Mouse (Mus musculus): ENCODE results near the gene Prkch.

Prkch gene

GRCm38 (mm10) chr12:73695110-73695509 lies 110.5 kb downstream of the Prkch start:
- in situ Hi-C loops (cut with MboI; ENCODE audit: low pct_unique_long_range_greater_than_20kb in 1 of 2, low sequenced_read_pairs in 2 of 2, unreplicated experiment in 1 of 2) = loop anchor here in 1 of 2 experiments (5.0 kb wide), 1 partner anchor 128 kb away; no protein-coding TSS in a partner anchor

- in situ Hi-C loops (cut with MboI; ENCODE audit: low pct_unique_long_range_greater_than_20kb in 1 of 2, low sequenced_read_pairs in 2 of 2, unreplicated experiment in 1 of 2) = loop anchor here in 1 of 2 experiments (5.0 kb wide), 1 partner anchor 129 kb away; no protein-coding TSS in a partner anchor
Observed at GRCm38 (mm10) chr12:73696084-73696483, 111.5 kb downstream of the Prkch start.

DNA sequence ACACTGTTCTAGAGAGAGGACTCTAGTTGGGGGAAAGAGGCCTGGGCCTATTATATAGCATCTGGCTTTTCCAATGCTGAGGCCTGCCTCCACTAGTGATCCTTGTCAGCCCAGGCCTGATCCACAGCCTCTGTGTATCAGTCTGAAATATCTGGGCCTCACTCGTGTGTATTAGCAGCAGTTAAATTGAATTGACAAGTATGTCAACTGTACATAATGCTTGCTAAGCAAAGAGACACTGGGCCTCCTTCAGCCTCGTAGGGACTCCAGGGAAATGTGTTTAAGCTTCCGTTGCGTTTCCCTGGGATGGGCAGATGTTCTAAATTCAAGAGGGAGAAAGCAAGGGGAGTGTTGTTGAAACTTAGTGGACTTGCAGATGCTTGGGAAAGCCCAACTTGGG lies 112.3 kb downstream of the Prkch start:
- in situ Hi-C loops (cut with MboI; ENCODE audit: low pct_unique_long_range_greater_than_20kb in 1 of 2, low sequenced_read_pairs in 2 of 2, unreplicated experiment in 1 of 2) = loop anchor here in 1 of 2 experiments (5.0 kb wide), 1 partner anchor 130 kb away; no protein-coding TSS in a partner anchor

DNA sequence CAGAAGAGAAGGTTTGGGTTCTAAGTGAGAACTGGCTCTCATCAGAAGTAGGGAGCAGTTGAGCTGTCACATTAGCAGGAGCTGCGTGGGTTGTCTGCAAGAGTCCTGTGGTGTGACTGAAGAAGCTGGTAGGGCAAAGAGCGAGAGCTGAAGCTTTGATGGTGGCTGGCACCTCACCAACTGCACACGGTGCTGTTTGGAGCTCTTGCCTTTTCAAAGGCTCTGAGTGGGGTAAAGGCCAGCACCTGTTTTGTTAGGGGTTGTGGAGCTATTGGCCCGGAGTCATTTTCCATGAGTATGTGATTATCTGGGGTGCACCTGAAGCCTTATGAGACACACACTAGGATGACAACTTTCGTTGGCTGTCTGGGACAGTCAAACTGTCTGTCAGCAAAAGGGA lies 113.8 kb downstream of the Prkch start:
- in situ Hi-C loops (cut with MboI; ENCODE audit: low pct_unique_long_range_greater_than_20kb in 1 of 2, low sequenced_read_pairs in 2 of 2, unreplicated experiment in 1 of 2) = loop anchor here in 1 of 2 experiments (5.0 kb wide), 1 partner anchor 131 kb away; no protein-coding TSS in a partner anchor

- in situ Hi-C loops (cut with MboI; ENCODE audit: low pct_unique_long_range_greater_than_20kb in 1 of 2, low sequenced_read_pairs in 2 of 2, unreplicated experiment in 1 of 2) = loop anchor here in 1 of 2 experiments (5.0 kb wide), 1 partner anchor 132 kb away; no protein-coding TSS in a partner anchor
Observed at GRCm38 (mm10) chr12:73698841-73699240, 114.2 kb downstream of the Prkch start.

DNA sequence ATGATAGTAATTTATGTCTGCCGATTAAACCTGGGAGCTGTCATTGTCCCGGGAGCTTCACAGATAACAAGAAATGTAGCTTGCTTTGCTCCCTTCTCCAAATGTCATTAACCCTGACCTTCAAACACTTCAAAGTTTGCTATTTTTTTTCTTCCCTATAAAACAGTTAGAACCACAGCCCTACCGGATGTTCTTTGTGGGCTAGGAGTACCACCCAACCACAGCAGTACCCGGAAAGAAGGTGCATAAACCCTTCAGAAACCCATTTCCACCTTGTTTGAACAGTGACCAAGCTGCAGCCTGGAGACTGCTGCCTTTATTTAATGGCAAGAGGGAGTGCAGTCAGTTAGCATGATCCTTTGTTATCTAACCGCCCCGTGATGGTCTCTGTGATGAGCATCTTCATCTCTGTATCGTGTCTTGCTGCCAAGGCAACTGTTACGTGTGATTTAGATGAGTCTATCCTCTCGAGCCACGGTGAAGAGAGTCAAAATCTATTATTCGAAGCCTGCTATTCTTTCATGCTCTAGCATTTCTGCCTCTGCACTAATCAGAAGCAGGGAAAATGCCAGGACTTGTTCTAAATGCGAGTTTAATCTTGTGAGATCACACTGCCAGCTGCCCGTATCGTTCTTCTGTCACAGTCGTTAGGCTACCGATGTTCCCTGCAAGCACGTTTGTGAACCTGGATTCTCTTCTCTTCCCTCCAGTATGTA lies 115.0 kb downstream of the Prkch start:
- in situ Hi-C loops (cut with MboI; ENCODE audit: low pct_unique_long_range_greater_than_20kb in 1 of 2, low sequenced_read_pairs in 2 of 2, unreplicated experiment in 1 of 2) = loop anchor here in 1 of 2 experiments (5.0 to 25.0 kb wide), 3 partner anchors 132 to 588 kb away; no protein-coding TSS in a partner anchor

DNA sequence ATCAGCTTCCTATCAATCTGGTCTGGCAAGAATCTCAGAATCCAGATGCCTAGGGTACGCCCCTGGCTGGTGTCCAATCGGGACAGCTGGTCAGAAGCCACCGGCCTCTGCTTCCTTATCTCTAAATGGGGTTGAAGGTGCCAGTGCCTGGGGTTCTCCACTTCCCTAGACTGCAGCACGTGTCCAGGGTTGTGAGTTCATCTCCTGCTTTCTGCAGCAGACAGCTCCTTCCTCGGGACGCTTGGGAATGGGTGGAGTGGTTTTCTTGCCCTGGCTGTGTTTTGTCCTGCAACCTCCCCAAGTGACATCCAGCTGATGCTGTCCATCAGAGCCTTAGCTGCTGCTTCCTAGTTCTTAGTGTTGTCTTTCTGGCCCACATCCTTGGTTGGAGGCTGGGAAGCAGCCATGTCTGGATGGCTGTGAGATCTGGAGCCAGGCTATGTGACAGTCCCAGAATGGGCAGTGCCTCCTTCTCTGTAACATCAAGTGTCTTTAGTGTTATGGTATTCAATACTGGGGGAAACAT lies 116.0 kb downstream of the Prkch start:
- in situ Hi-C loops (cut with MboI; ENCODE audit: low pct_unique_long_range_greater_than_20kb in 1 of 2, low sequenced_read_pairs in 2 of 2, unreplicated experiment in 1 of 2) = loop anchor here in 1 of 2 experiments (10.0 to 25.0 kb wide), 2 partner anchors 304 to 587 kb away; no protein-coding TSS in a partner anchor

DNA sequence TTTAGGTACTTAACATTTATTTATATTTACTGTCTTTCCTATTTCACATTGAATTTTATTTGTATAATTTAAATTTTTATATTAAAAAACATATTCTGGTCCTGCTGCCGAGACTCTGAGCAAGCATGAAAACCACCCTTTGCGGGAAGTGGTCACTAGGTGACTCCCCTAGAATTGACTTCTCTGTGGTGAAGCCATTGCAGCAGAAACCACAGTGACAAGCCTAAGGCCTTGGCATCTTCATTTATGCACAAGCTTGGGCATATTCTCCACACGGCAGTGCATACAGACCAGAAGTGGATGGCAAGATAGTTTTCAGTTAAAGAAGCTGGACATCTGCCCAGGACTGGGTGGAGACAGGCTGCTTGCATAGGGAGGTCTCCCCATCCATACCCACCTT lies 117.4 kb downstream of the Prkch start:
- in situ Hi-C loops (cut with MboI; ENCODE audit: low pct_unique_long_range_greater_than_20kb in 1 of 2, low sequenced_read_pairs in 2 of 2, unreplicated experiment in 1 of 2) = loop anchor here in 1 of 2 experiments (10.0 to 25.0 kb wide), 2 partner anchors 303 to 585 kb away; no protein-coding TSS in a partner anchor

- in situ Hi-C loops (cut with MboI; ENCODE audit: low pct_unique_long_range_greater_than_20kb in 1 of 2, low sequenced_read_pairs in 2 of 2, unreplicated experiment in 1 of 2) = loop anchor here in 1 of 2 experiments (10.0 to 25.0 kb wide), 2 partner anchors 300 to 583 kb away; no protein-coding TSS in a partner anchor
Observed at GRCm38 (mm10) chr12:73704382-73704781, 119.8 kb downstream of the Prkch start.

- in situ Hi-C loops (cut with MboI; ENCODE audit: low pct_unique_long_range_greater_than_20kb in 1 of 2, low sequenced_read_pairs in 2 of 2, unreplicated experiment in 1 of 2) = loop anchor here in 1 of 2 experiments (10.0 to 25.0 kb wide), 2 partner anchors 300 to 582 kb away; no protein-coding TSS in a partner anchor
Observed at GRCm38 (mm10) chr12:73705097-73705690, 120.6 kb downstream of the Prkch start.

GRCm38 (mm10) chr12:73708498-73708897 lies 123.9 kb downstream of the Prkch start:
- in situ Hi-C loops (cut with MboI; ENCODE audit: low pct_unique_long_range_greater_than_20kb in 1 of 2, low sequenced_read_pairs in 2 of 2, unreplicated experiment in 1 of 2) = loop anchor here in 1 of 2 experiments (10.0 to 25.0 kb wide), 2 partner anchors 296 to 579 kb away; no protein-coding TSS in a partner anchor

DNA sequence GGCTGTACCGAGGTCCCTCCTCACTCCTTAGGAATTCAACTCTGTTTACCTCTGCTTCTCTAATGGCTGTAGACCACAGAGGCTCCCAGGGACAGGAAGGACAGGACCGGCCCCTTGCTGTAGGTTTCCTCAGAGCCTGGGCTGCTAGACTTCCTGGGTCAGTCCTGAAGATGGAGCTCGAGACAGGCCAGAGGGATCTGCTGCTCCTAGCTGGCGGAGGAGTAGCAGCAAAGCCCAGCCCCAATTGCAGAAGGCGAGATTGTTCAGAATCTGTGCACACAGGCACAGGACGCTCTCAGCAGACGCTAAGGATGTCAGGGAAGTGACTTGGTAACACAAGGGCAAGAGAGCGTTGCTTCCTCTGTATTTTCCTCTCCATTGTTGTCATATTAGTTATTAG lies 124.3 kb downstream of the Prkch start:
- in situ Hi-C loops (cut with MboI; ENCODE audit: low pct_unique_long_range_greater_than_20kb in 1 of 2, low sequenced_read_pairs in 2 of 2, unreplicated experiment in 1 of 2) = loop anchor here in 1 of 2 experiments (10.0 to 25.0 kb wide), 2 partner anchors 296 to 578 kb away; no protein-coding TSS in a partner anchor

- in situ Hi-C loops (cut with MboI; ENCODE audit: low pct_unique_long_range_greater_than_20kb in 1 of 2, low sequenced_read_pairs in 2 of 2, unreplicated experiment in 1 of 2) = loop anchor here in 1 of 2 experiments (25.0 kb wide), 1 partner anchor 576 kb away; no protein-coding TSS in a partner anchor
Observed at GRCm38 (mm10) chr12:73710846-73711245, 126.2 kb downstream of the Prkch start.

DNA sequence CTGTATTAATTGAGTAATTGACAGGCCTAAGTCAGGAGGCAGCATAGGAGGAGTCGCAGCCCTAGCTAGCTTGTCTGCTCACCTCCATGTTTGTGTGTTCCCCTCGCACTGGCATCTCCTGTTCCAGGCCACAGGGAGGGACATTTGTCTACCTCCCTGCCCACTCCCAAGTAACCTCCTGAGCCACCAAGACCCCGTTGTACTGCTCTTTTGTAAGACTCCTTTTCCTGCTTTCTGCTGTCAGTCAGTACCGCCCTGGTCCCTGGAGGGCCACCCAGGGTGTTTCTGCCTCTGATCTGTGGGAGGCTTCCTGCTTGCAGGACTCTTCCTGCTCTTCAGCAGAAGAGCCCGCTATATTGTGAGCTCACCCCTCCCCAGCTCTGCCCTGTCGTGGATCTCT lies 127.5 kb downstream of the Prkch start:
- in situ Hi-C loops (cut with MboI; ENCODE audit: low pct_unique_long_range_greater_than_20kb in 1 of 2, low sequenced_read_pairs in 2 of 2, unreplicated experiment in 1 of 2) = loop anchor here in 1 of 2 experiments (25.0 kb wide), 1 partner anchor 575 kb away; no protein-coding TSS in a partner anchor

DNA sequence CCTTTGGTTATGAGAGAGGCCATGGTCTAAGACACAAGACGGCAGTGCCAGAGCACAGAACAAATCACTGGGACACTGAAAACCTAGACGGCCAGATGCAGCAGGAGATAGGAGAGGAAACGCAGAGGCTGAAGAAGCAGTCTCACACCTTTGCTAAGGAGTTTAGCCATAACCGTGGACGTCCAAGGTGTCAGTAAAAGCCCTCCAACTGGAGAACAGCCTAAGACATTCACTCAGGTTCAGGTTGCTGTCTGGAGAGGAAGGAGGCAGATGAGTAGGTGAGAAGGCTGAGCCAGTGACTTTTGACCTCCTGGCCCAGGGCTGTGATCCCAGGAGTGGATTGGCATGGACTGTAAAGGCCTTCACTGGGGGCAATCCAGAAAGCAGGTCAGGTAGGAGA lies 130.0 kb downstream of the Prkch start:
- in situ Hi-C loops (cut with MboI; ENCODE audit: low pct_unique_long_range_greater_than_20kb in 1 of 2, low sequenced_read_pairs in 2 of 2, unreplicated experiment in 1 of 2) = loop anchor here in 1 of 2 experiments (25.0 kb wide), 1 partner anchor 573 kb away; no protein-coding TSS in a partner anchor

DNA sequence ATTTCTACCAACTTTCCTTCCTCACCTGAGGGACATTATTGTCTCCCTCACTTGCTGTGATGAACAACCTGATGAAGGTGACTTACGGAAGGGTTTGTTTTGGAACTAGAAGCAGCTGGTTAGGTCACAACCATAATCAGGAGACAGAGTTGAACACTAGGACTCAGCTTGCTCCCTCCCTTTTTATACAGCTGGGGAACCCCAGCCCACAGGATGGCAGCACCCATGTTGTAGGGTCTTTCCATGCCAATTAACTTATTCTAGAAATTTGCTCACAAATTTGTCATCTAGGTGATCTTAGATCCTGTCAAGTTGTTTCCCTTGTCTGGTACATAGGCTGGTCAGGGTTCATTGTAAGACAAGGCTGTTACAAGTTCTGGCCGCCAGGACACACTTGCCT lies 130.7 kb downstream of the Prkch start:
- in situ Hi-C loops (cut with MboI; ENCODE audit: low pct_unique_long_range_greater_than_20kb in 1 of 2, low sequenced_read_pairs in 2 of 2, unreplicated experiment in 1 of 2) = loop anchor here in 1 of 2 experiments (25.0 kb wide), 1 partner anchor 572 kb away; no protein-coding TSS in a partner anchor

DNA sequence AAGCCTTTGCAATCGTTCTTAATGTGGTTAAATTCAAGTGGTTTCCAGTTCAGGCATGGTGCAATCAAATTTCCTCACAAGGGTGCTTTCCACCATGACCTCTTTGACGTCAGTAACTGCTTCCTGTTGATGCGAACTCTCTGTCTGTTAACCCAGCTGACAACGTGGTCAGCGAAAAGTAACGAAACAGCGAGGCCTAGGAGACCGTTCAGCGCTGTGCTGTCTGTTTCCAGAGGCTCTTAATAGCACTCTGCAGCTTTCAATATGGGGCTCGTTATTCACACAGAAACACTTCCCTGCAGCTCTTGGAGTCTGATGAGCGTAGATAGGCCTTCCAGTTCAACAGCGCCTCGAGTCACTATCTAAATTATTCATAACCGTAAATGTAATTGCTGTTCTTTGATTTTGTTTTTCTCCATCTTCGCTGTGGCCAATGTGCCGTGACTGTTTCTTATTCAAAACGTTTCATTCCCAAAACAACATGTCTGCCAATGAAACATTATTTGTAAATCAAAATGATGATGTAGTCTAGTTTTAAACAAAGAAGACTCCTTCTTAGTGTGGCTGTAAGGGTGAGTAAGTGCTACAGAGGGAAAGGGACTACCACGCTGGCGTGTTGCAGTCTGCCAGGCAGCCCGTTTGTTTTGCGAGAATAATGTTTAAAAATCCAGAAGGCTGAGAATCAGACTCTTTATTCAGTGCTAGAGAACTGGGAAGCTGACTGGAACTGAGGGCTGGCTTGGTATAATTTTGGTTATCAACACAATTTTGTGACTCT lies 131.5 kb downstream of the Prkch start:
- in situ Hi-C loops (cut with MboI; ENCODE audit: low pct_unique_long_range_greater_than_20kb in 1 of 2, low sequenced_read_pairs in 2 of 2, unreplicated experiment in 1 of 2) = loop anchor here in 1 of 2 experiments (25.0 kb wide), 1 partner anchor 571 kb away; no protein-coding TSS in a partner anchor

DNA sequence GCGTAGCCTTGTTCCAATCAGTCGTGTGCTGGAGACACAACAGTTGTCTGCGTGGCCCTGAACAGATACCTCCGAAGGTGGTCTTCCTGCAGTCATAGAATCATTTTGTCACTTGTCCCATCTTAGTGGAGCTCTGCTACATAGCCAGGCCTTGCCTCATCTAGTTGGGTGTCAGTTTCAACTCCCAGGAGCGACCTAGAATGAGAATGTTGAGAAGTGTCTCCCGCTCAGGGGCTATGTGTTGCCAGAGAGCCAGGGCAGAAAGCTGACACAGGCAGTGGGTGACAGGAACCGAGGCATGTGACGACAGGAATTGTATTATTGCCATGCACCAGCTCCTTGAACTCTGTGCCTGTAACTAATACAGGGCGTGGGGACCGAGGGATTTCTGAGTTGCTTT lies 133.4 kb downstream of the Prkch start:
- in situ Hi-C loops (cut with MboI; ENCODE audit: low pct_unique_long_range_greater_than_20kb in 1 of 2, low sequenced_read_pairs in 2 of 2, unreplicated experiment in 1 of 2) = loop anchor here in 1 of 2 experiments (25.0 kb wide), 1 partner anchor 569 kb away; no protein-coding TSS in a partner anchor
